Mouse (Mus musculus): Measurements from ENCODE around the gene Sh3bp5. TPM values are rescaled to one million over a fixed set of nuclear protein-coding genes. Genes with fewer than 3 reads are reported as not detected.

Gene Sh3bp5
- total and polyA plus RNA-seq, 3 experiments, result 0.19 to 1.0 TPM; not detected in 1

- no peaks in the 10 kb centered on the region for H3K9me3 ChIP-seq (replicated peaks; ENCODE audit: insufficient read depth, low read length)
- H3K27ac ChIP-seq (ENCODE audit: control insufficient read depth, low read depth, low read length), result no peak overlapping the region
- DNase-seq (ENCODE audit: low read depth, low spot score), result no peak
- H3K36me3 ChIP-seq (ENCODE audit: control insufficient read depth in 1 of 2, insufficient read depth in 2 of 2, low read length in 2 of 2), result no peaks in the 10 kb centered on the region
- H3K79me2 ChIP-seq (ENCODE audit: control insufficient read depth, insufficient read depth, low read length, poor library complexity), result no peaks in the 10 kb centered on the region
- H3K4me1 ChIP-seq (ENCODE audit: control insufficient read depth in 1 of 2, insufficient read depth in 2 of 2, low read length in 2 of 2), result peaks cover 6 to 15% of the 10 kb centered on the region in 2 experiments
- H3K9ac ChIP-seq (ENCODE audit: control insufficient read depth, low read depth, low read length, poor library complexity, severe bottlenecking), result no peak overlapping the region
- no peak overlapping the region for H3K4me3 ChIP-seq (ENCODE audit: control insufficient read depth in 1 of 2, insufficient read depth in 1 of 2, low read depth in 2 of 2, low read length in 2 of 2)
- no peaks in the 10 kb centered on the region for H3K27me3 ChIP-seq (ENCODE audit: control insufficient read depth in 1 of 2, insufficient read depth in 2 of 2, low read length in 2 of 2)
- TF ChIP-seq HCFC1 (IDR thresholded peaks at IDR 0.05; ENCODE audit: low read depth, low read length), result no peak
- no peak for TF ChIP-seq POLR2AphosphoS5 (IDR thresholded peaks at IDR 0.05; ENCODE audit: borderline replicate concordance, low read depth, low read length)
- no peak for TF ChIP-seq ETS1 (IDR thresholded peaks at IDR 0.05; ENCODE audit: low read depth, low read length)
- no peak for TF ChIP-seq CHD2 (IDR thresholded peaks at IDR 0.05; ENCODE audit: low read length)
- TF ChIP-seq GABPA (IDR thresholded peaks at IDR 0.05; ENCODE audit: low read depth, low read length), result no peak
- TF ChIP-seq RCOR1 (IDR thresholded peaks at IDR 0.05; ENCODE audit: low read depth, low read length), result no peak
- TF ChIP-seq ZMIZ1 (IDR thresholded peaks at IDR 0.05; ENCODE audit: low read depth, low read length), result no peak
- no peak for TF ChIP-seq ZKSCAN1 (IDR thresholded peaks at IDR 0.05; ENCODE audit: low read depth, low read length)
- no peak for TF ChIP-seq ELF1 (IDR thresholded peaks at IDR 0.05; ENCODE audit: low read depth, low read length)
- no peak for TF ChIP-seq EP300 (IDR thresholded peaks at IDR 0.05; ENCODE audit: low read depth in 1 of 2, low read length in 2 of 2)
- TF ChIP-seq ZC3H11A (IDR thresholded peaks at IDR 0.05; ENCODE audit: low read depth, low read length), result no peak
- no peak for TF ChIP-seq USF2 (IDR thresholded peaks at IDR 0.05; ENCODE audit: borderline replicate concordance in 1 of 2, insufficient read depth in 1 of 2, low read depth in 1 of 2, low read length in 2 of 2)
- no peak for TF ChIP-seq JUND (IDR thresholded peaks at IDR 0.05; ENCODE audit: low read depth, low read length)
- TF ChIP-seq NRF1 (IDR thresholded peaks at IDR 0.05; ENCODE audit: insufficient read depth, low read depth, low read length, poor library complexity, severe bottlenecking), result no peak
- no peak for TF ChIP-seq MAX (IDR thresholded peaks at IDR 0.05; ENCODE audit: low read length)
- no peak for TF ChIP-seq MAFK (IDR thresholded peaks at IDR 0.05; ENCODE audit: borderline replicate concordance, low read depth, low read length)
Observed at GRCm38 (mm10) chr14:31397353-31397752, 38.5 kb downstream of the Sh3bp5 start.

DNA sequence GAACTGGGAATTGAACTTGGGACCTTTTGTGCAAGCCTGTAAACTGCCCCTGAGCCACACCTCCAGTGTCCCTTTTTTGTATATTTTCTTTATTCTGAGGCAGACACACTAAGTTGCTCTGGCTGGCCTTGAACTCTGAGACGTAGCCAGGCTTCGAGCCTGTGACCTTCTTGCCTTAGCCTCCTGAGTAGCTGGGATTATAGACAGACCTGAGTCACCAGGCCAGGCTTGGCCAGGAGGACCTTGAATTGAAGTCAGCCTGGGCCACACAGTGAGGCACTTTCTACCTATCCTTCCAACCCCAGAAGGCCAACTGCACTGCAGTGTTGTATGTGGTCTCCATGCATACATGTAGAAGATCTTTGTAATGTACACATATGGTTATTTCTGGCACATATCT is 39.5 kb downstream of the Sh3bp5 start:
- DNase-seq (ENCODE audit: low read depth, low spot score), result no peak
- no peak for TF ChIP-seq POLR2AphosphoS2 (IDR thresholded peaks at IDR 0.05; ENCODE audit: low read length)
- no peaks in the 10 kb centered on the region for H3K79me2 ChIP-seq (ENCODE audit: control insufficient read depth, insufficient read depth, low read length, poor library complexity)
- peaks cover 2 to 9% of the 10 kb centered on the region in 2 experiments for H3K4me1 ChIP-seq (ENCODE audit: control insufficient read depth in 1 of 2, insufficient read depth in 2 of 2, low read length in 2 of 2)
- no peak overlapping the region for H3K9ac ChIP-seq (ENCODE audit: control insufficient read depth, low read depth, low read length, poor library complexity, severe bottlenecking)
- H3K9me3 ChIP-seq (replicated peaks; ENCODE audit: insufficient read depth, low read length), result no peaks in the 10 kb centered on the region
- H3K4me3 ChIP-seq (ENCODE audit: control insufficient read depth in 1 of 2, insufficient read depth in 1 of 2, low read depth in 2 of 2, low read length in 2 of 2), result no peak overlapping the region
- no peaks in the 10 kb centered on the region for H3K36me3 ChIP-seq (ENCODE audit: control insufficient read depth in 1 of 2, insufficient read depth in 2 of 2, low read length in 2 of 2)
- H3K27ac ChIP-seq (ENCODE audit: control insufficient read depth, low read depth, low read length), result no peak overlapping the region
- no peaks in the 10 kb centered on the region for H3K27me3 ChIP-seq (ENCODE audit: control insufficient read depth in 1 of 2, insufficient read depth in 2 of 2, low read length in 2 of 2)

Data from MEL (cell line).